Mouse (Mus musculus) urinary bladder, adult 2 months (tissue): ENCODE results near the gene Igll1. TPM values are rescaled to one million over a fixed set of nuclear protein-coding genes. Genes with fewer than 3 reads are reported as not detected.

Experiments
- DNase-seq: peaks from one replicate; pipeline ENCODE4 v3.0.0; 2022; ENCODE audit warnings: low spot score
- polyA plus RNA-seq: library from polyadenylated mRNA; depleted of rRNA; stranded (reverse); fragments of >200 nt; gene quantifications from 2 replicates; pipeline ENCODE4 v1.2.3, GENCODE M21; 2012; rRNA removed

Gene Igll1
- polyA plus RNA-seq, 1 experiment: not detected

- no peak for DNase-seq
Observed at GRCm38 (mm10) chr16:16854836-16855235, 8.9 kb downstream of the Igll1 start.

- no peak for DNase-seq
Observed at GRCm38 (mm10) chr16:16852411-16852810, 11.4 kb downstream of the Igll1 start.

- no peak for DNase-seq
Observed at GRCm38 (mm10) chr16:16849196-16849595, 14.6 kb downstream of the Igll1 start.

GRCm38 (mm10) chr16:16829671-16830070, 34.1 kb downstream of the Igll1 start:
- DNase-seq: no peak

GRCm38 (mm10) chr16:16828757-16829615, 34.8 kb downstream of the Igll1 start, which contains the start of gene Spag6l:
Gene Spag6l (minus strand): TSS chr16:16829456.
- DNase-seq: no peak

- no peak for DNase-seq
Observed at GRCm38 (mm10) chr16:16826223-16826622, 37.6 kb downstream of the Igll1 start.

GRCm38 (mm10) chr16:16825476-16825875, 38.3 kb downstream of the Igll1 start:
- DNase-seq: no peak

Other genes with a start within 250 kb of the Igll1 start
- not detected in 2 replicates for gene Olfr19, start 187.6 kb downstream of the Igll1 start, polyA plus RNA-seq
- gene Spag6l, start 34.5 kb downstream of the Igll1 start, polyA plus RNA-seq: 0.03 TPM in 1 of 2 replicates, not detected in the other
- 75.9 and 82.4 TPM in 2 replicates for gene Top3b, start 6.8 kb upstream of the Igll1 start, polyA plus RNA-seq
- 1.3 and 1.4 TPM in 2 replicates for gene Vpreb1, start 6.9 kb upstream of the Igll1 start, polyA plus RNA-seq
- gene Ppm1f, start 32.5 kb upstream of the Igll1 start, polyA plus RNA-seq: 17.8 and 18.2 TPM in 2 replicates
- 122 and 134 TPM in 2 replicates for gene Mapk1, start 119.4 kb upstream of the Igll1 start, polyA plus RNA-seq
- 4.2 and 4.5 TPM in 2 replicates for gene Ypel1, start 205.7 kb upstream of the Igll1 start, polyA plus RNA-seq
- 86.8 and 97.1 TPM in 2 replicates for gene Ppil2, start 247.3 kb upstream of the Igll1 start, polyA plus RNA-seq